ENCODE assay signal across 8 mouse cellular contexts in genomic region chr10:56369073-56369472, GRCm38 (mm10). TPM values are rescaled to one million over a fixed set of nuclear protein-coding genes. Genes with fewer than 3 reads are reported as not detected.
DNase-seq lines count a peak whose midpoint lies in the region; ATAC-seq and TF ChIP-seq lines count a peak whose summit lies in the region.

No protein-coding gene starts in this region.

- H3K36me3 ChIP-seq in neural tube, embryonic 15.5 days: no peaks in the 10 kb centered on the region
- H3K36me3 ChIP-seq in limb, embryonic 13.5 days: no peaks in the 10 kb centered on the region
- no peaks in the 10 kb centered on the region for H3K36me3 ChIP-seq in neural tube, embryonic 13.5 days

- no peak overlapping the region for H3K4me2 ChIP-seq in neural tube, embryonic 15.5 days
- H3K4me2 ChIP-seq in limb, embryonic 13.5 days (replicated peaks): no peak overlapping the region
- no peak overlapping the region for H3K4me2 ChIP-seq in neural tube, embryonic 13.5 days

- ATAC-seq in neural tube, embryonic 15.5 days (ENCODE audit: low FRiP score): no peak
- ATAC-seq in limb, embryonic 13.5 days (ENCODE audit: low FRiP score, low read depth): peak; percentile 73
- peak; percentile 43 for ATAC-seq in neural tube, embryonic 13.5 days (ENCODE audit: low read depth)

- 25% methylated on average over 7 of the region's 7 CpGs for WGBS in neural tube, embryonic 15.5 days
- 24% methylated on average over 7 of the region's 7 CpGs for WGBS in limb, embryonic 13.5 days
- 23% methylated on average over 7 of the region's 7 CpGs for WGBS in neural tube, embryonic 13.5 days

- TF ChIP-seq CTCF in cortical plate, adult 2 months (IDR thresholded peaks at IDR 0.05; ENCODE audit: extremely low read depth, insufficient read depth, low read length): peak; percentile 83

- H3K9ac ChIP-seq in neural tube, embryonic 15.5 days (replicated peaks): no peak overlapping the region
- H3K9ac ChIP-seq in limb, embryonic 13.5 days: no peak overlapping the region
- H3K9ac ChIP-seq in neural tube, embryonic 13.5 days: no peak overlapping the region

- peak; percentile 62 for DNase-seq in neural tube, embryonic 10.5 days (ENCODE audit: extremely low spot score, low spot score)
- DNase-seq in gastrocnemius, postnatal 25 days: peak; percentile 26
- DNase-seq in kidney, adult 9 months: peak; percentile 77
- peak; percentile 48 for DNase-seq in testis, postnatal 14 days (ENCODE audit: low spot score)

- peaks cover 4% of the 10 kb centered on the region; the same call in 1 of the 2 replicates for H3K4me1 ChIP-seq in neural tube, embryonic 15.5 days
- no peaks in the 10 kb centered on the region for H3K4me1 ChIP-seq in cortical plate, adult 2 months (ENCODE audit: control insufficient read depth, insufficient read depth, low read length)
- peaks cover 4% of the 10 kb centered on the region; the same call in 1 of the 2 replicates for H3K4me1 ChIP-seq in limb, embryonic 13.5 days
- H3K4me1 ChIP-seq in neural tube, embryonic 13.5 days (replicated peaks): peaks cover 4% of the 10 kb centered on the region

- H3K9me3 ChIP-seq in neural tube, embryonic 15.5 days (replicated peaks): no peaks in the 10 kb centered on the region
- H3K9me3 ChIP-seq in limb, embryonic 13.5 days: no peaks in the 10 kb centered on the region
- no peaks in the 10 kb centered on the region for H3K9me3 ChIP-seq in neural tube, embryonic 13.5 days

- H3K4me3 ChIP-seq in neural tube, embryonic 15.5 days (replicated peaks): no peak overlapping the region
- H3K4me3 ChIP-seq in cortical plate, adult 2 months (ENCODE audit: insufficient read depth, low read length): no peak overlapping the region
- no peak overlapping the region for H3K4me3 ChIP-seq in limb, embryonic 13.5 days
- no peak overlapping the region for H3K4me3 ChIP-seq in neural tube, embryonic 13.5 days

- no peaks in the 10 kb centered on the region for H3K27me3 ChIP-seq in neural tube, embryonic 15.5 days (replicated peaks)
- H3K27me3 ChIP-seq in limb, embryonic 13.5 days: no peaks in the 10 kb centered on the region
- no peaks in the 10 kb centered on the region for H3K27me3 ChIP-seq in neural tube, embryonic 13.5 days

- no peak overlapping the region for H3K27ac ChIP-seq in neural tube, embryonic 15.5 days (replicated peaks)
- no peak overlapping the region for H3K27ac ChIP-seq in cortical plate, adult 2 months (ENCODE audit: insufficient read depth, low read length)
- H3K27ac ChIP-seq in limb, embryonic 13.5 days: no peak overlapping the region
- H3K27ac ChIP-seq in neural tube, embryonic 13.5 days (replicated peaks): no peak overlapping the region

- TF ChIP-seq POLR2A in cortical plate, adult 2 months (IDR thresholded peaks at IDR 0.05; ENCODE audit: extremely low read depth, insufficient read depth, low read length): no peak

RNA-seq across cellular contexts. Expression of gene Gja1, which starts 8.1 kb away (rescaled TPM):
- polyA plus RNA-seq in neural tube, embryonic 15.5 days (2015; fragmentation: Nextera tagmentation; extraction: Ambion mirVana): 75.2 and 80.3 TPM in 2 replicates
- 80.5 and 83.2 TPM in 2 replicates for polyA plus RNA-seq in cortical plate, adult 2 months (2012; rRNA removed)
- total RNA-seq in gastrocnemius, postnatal 25 days (2021): 10 to 100 TPM in 1 of 2 experiments, 1 to 10 TPM in 1; 9.7 to 13.6 TPM
- 226 and 241 TPM in 2 replicates for polyA plus RNA-seq in limb, embryonic 13.5 days (2015; fragmentation: Nextera tagmentation; extraction: Ambion mirVana)
- polyA plus RNA-seq in neural tube, embryonic 13.5 days (2015; fragmentation: Nextera tagmentation; extraction: Ambion mirVana): 104 and 109 TPM in 2 replicates

Comparison
In these comparisons a context has a peak if more than half of its experiments do, and no peak if none do; other contexts are left out.
1. DNase-seq: peak in every context shown above with its lines; median percentile 77 in kidney, adult 9 months; 62 in neural tube, embryonic 10.5 days; 48 in testis, postnatal 14 days; 26 in gastrocnemius, postnatal 25 days.